15 mouse cellular contexts compared by ENCODE assay signal in genomic region chr9:83195007-83195406, GRCm38 (mm10). TPM values are rescaled to one million over a fixed set of nuclear protein-coding genes. Genes with fewer than 3 reads are reported as not detected.
DNase-seq lines count a peak whose midpoint lies in the region; ATAC-seq lines count a peak whose summit lies in the region.
"Had no signal": no experiment of that assay in that cellular context is flagged by ENCODE, and none has a peak within 500 bp of the region (broad histone marks: within the 10 kb centered on the region; RNA-seq: fewer than 3 reads in every experiment).

No protein-coding gene starts in this region.

- no peaks in the 10 kb centered on the region for H3K27me3 ChIP-seq in embryonic facial prominence, embryonic 14.5 days (replicated peaks; ENCODE audit: control insufficient read depth, insufficient read depth, low read length)
- H3K27me3 ChIP-seq in limb, embryonic 12.5 days: no peaks in the 10 kb centered on the region
- H3K27me3 ChIP-seq in intestine, embryonic 15.5 days (replicated peaks): no peaks in the 10 kb centered on the region
- H3K27me3 ChIP-seq: liver, embryonic 15.5 days; megakaryocyte, embryonic 14.5 days; neural tube, embryonic 12.5 days had no signal

- H3K27ac ChIP-seq in embryonic facial prominence, embryonic 14.5 days (replicated peaks; ENCODE audit: low read depth, low read length): no peak overlapping the region
- H3K27ac ChIP-seq in limb, embryonic 12.5 days: 0 out of 2 replicates have a peak overlapping the region, but pooled peaks have one; percentile 31
- no peak overlapping the region for H3K27ac ChIP-seq in intestine, embryonic 15.5 days
- H3K27ac ChIP-seq: left cerebral cortex, adult 2 months; liver, embryonic 15.5 days; neural tube, embryonic 12.5 days had no signal

- H3K9ac ChIP-seq in embryonic facial prominence, embryonic 14.5 days (ENCODE audit: low read depth, low read length): no peak overlapping the region; the same call in 1 of the 2 replicates
- no peak overlapping the region for H3K9ac ChIP-seq in limb, embryonic 12.5 days (replicated peaks)
- H3K9ac ChIP-seq in intestine, embryonic 15.5 days: no peak overlapping the region
- H3K9ac ChIP-seq: liver, embryonic 15.5 days; neural tube, embryonic 12.5 days had no signal

- no peak overlapping the region for H3K4me2 ChIP-seq in embryonic facial prominence, embryonic 14.5 days (ENCODE audit: low read depth, low read length)
- peak overlapping the region; percentile 7; the same call in 1 of the 2 replicates for H3K4me2 ChIP-seq in limb, embryonic 12.5 days
- H3K4me2 ChIP-seq in intestine, embryonic 15.5 days (replicated peaks): no peak overlapping the region
- H3K4me2 ChIP-seq: liver, embryonic 15.5 days; neural tube, embryonic 12.5 days had no signal

- peaks cover 6% of the 10 kb centered on the region; the same call in 1 of the 2 replicates for H3K4me1 ChIP-seq in embryonic facial prominence, embryonic 14.5 days (ENCODE audit: control insufficient read depth, insufficient read depth, low read length)
- peaks cover 14% of the 10 kb centered on the region for H3K4me1 ChIP-seq in limb, embryonic 12.5 days (replicated peaks)
- H3K4me1 ChIP-seq in intestine, embryonic 15.5 days (replicated peaks): no peaks in the 10 kb centered on the region
- H3K4me1 ChIP-seq: liver, embryonic 15.5 days; megakaryocyte, embryonic 14.5 days; neural tube, embryonic 12.5 days had no signal

- no peaks in the 10 kb centered on the region for H3K36me3 ChIP-seq in embryonic facial prominence, embryonic 14.5 days (ENCODE audit: control insufficient read depth, insufficient read depth, low read length)
- H3K36me3 ChIP-seq in limb, embryonic 12.5 days: no peaks in the 10 kb centered on the region
- no peaks in the 10 kb centered on the region for H3K36me3 ChIP-seq in intestine, embryonic 15.5 days
- H3K36me3 ChIP-seq: liver, embryonic 15.5 days; neural tube, embryonic 12.5 days had no signal

- no peaks in the 10 kb centered on the region for H3K9me3 ChIP-seq in embryonic facial prominence, embryonic 14.5 days (ENCODE audit: control insufficient read depth, low read length)
- no peaks in the 10 kb centered on the region for H3K9me3 ChIP-seq in limb, embryonic 12.5 days
- H3K9me3 ChIP-seq in intestine, embryonic 15.5 days: no peaks in the 10 kb centered on the region
- H3K9me3 ChIP-seq: liver, embryonic 15.5 days; megakaryocyte, embryonic 14.5 days; neural tube, embryonic 12.5 days had no signal

- peak; percentile 71 for ATAC-seq in embryonic facial prominence, embryonic 14.5 days (ENCODE audit: low read depth)
- ATAC-seq in limb, embryonic 12.5 days (ENCODE audit: insufficient number of reproducible peaks, insufficient read depth, low FRiP score, low TSS enrichment, low read depth): 0 out of 2 replicates have a peak, but pooled peaks have one; percentile 55
- ATAC-seq in intestine, embryonic 15.5 days: no peak

- peak; percentile 67 for DNase-seq in kidney, postnatal 10 days
- DNase-seq in kidney, postnatal 25 days: no peak
- DNase-seq in brain, adult 2 months (ENCODE audit: low read depth, low spot score): peak; percentile 14
- peak; percentile 43 for DNase-seq in embryonic facial prominence, embryonic 14.5 days (ENCODE audit: low spot score)
- no peak for DNase-seq in cerebellum, postnatal 14 days
- DNase-seq in cerebellum, adult 9-11 months: no peak
- DNase-seq: cerebellum, postnatal 36 days; kidney, adult 8-10 months; thymus, postnatal 25 days had no signal

- WGBS in embryonic facial prominence, embryonic 14.5 days: 51% methylated on average over 6 of the region's 6 CpGs
- 31% methylated on average over 6 of the region's 6 CpGs for WGBS in limb, embryonic 12.5 days
- 48% methylated on average over 6 of the region's 6 CpGs for WGBS in intestine, embryonic 15.5 days

- H3K4me3 ChIP-seq in embryonic facial prominence, embryonic 14.5 days (ENCODE audit: low read depth, low read length): no peak overlapping the region
- no peak overlapping the region for H3K4me3 ChIP-seq in limb, embryonic 12.5 days (replicated peaks)
- no peak overlapping the region for H3K4me3 ChIP-seq in intestine, embryonic 15.5 days (replicated peaks)
- H3K4me3 ChIP-seq: left cerebral cortex, adult 2 months; liver, embryonic 15.5 days; megakaryocyte, embryonic 14.5 days; neural tube, embryonic 12.5 days had no signal

RNA-seq across cellular contexts. Expression of gene Hmgn3, which starts 48.5 kb away (rescaled TPM):
- 164 and 171 TPM in 2 replicates for polyA plus RNA-seq in embryonic facial prominence, embryonic 14.5 days (2014; fragmentation: Nextera tagmentation; extraction: Ambion mirVana)
- 143 and 150 TPM in 2 replicates for polyA plus RNA-seq in limb, embryonic 12.5 days (2016; fragmentation: Nextera tagmentation; extraction: Ambion mirVana)
- 59.2 and 70.9 TPM in 2 replicates for polyA plus RNA-seq in intestine, embryonic 15.5 days (2015; fragmentation: Nextera tagmentation; extraction: Ambion mirVana)

Comparison
In these comparisons a context has a peak if more than half of its experiments do, and no peak if none do; other contexts are left out.
1. DNase-seq: peak in kidney, postnatal 10 days (single experiment), brain, adult 2 months (single experiment) and embryonic facial prominence, embryonic 14.5 days (single experiment); none in kidney, postnatal 25 days (0 of 2), cerebellum, postnatal 14 days (0 of 2) and cerebellum, adult 9-11 months (single experiment).